Mouse (Mus musculus): ENCODE results near the gene Ssbp3. TPM values are rescaled to one million over a fixed set of nuclear protein-coding genes. Genes with fewer than 3 reads are reported as not detected.

Gene Ssbp3
- total and polyA plus RNA-seq, 3 experiments = 30.5 to 242 (median 116) TPM

DNA sequence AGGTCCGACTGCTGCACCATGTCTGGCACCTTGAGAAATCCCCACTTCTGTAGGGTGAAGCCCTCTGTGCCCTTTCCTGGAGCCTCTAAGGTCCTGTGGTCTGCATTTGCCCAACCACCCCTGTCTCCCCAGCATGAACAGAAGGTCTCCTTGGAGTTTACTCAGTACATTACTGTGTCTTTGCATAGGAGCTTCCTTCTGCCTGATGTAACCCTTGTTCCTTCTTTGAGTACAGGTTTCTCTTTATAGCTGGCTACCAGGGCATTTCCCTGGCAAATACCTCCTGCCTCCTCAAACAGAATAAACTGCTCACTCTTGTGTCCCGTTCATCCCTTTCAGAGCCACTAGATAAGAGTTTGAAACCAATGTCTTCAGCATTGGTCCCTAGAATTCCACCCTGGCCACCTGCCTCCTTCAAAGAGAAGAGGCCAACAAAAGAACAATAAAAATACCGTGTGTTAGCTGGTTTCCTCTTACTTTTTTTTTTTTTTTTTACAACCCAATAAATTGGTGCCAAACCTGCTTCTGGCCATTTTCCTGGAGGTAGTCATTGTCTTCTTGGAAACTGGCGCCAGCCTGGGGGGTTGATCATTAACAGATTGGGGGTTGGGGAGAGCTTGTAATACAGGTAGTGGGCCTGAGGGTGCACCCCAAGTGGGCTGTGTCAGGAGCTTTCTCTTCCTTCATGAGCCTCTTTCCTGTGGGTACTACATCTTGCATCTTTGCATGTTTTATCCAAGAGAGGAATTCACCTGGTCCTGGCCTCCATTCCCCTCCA is 72.0 kb downstream of the Ssbp3 start:
- Histone ChIP-seq H3K4me1 (ENCODE audit: control insufficient read depth in 1 of 2, insufficient read depth in 2 of 2, low read length in 2 of 2) (peaks cover 6 to 16% of the 10 kb centered on the region in 2 experiments), H3K79me2 (ENCODE audit: control insufficient read depth, insufficient read depth, low read length, poor library complexity) (0 out of 2 replicates have a peak, but pooled peaks cover 6% of the 10 kb centered on the region), H3K36me3 (ENCODE audit: control insufficient read depth in 1 of 2, insufficient read depth in 2 of 2, low read length in 2 of 2) (peaks cover 7 to 14% of the 10 kb centered on the region in 2 experiments; a peak in 3 of 4 replicates), H3K27me3 (ENCODE audit: control insufficient read depth in 1 of 2, insufficient read depth in 2 of 2, low read length in 2 of 2) (no peaks in the 10 kb centered on the region), H3K9ac (ENCODE audit: control insufficient read depth, low read depth, low read length, poor library complexity, severe bottlenecking) (no peak overlapping the region), H3K27ac (ENCODE audit: control insufficient read depth, low read depth, low read length) (no peak overlapping the region), H3K4me3 (ENCODE audit: control insufficient read depth in 1 of 2, insufficient read depth in 1 of 2, low read depth in 2 of 2, low read length in 2 of 2) (no peak overlapping the region), H3K9me3 (replicated peaks; ENCODE audit: insufficient read depth, low read length) (no peaks in the 10 kb centered on the region)
- TF ChIP-seq CHD2 (IDR thresholded peaks at IDR 0.05; ENCODE audit: low read length) (no peak), CTCF (IDR thresholded peaks at IDR 0.05 in 2 of 3, conservative IDR thresholded peaks at IDR 0.05 in 1 of 3; ENCODE audit: control insufficient read depth in 1 of 3, insufficient read depth in 1 of 3, low read depth in 2 of 3, low read length in 3 of 3, poor library complexity in 1 of 3, severe bottlenecking in 1 of 3) (no peak), POLR2A (IDR thresholded peaks at IDR 0.05; ENCODE audit: control insufficient read depth in 1 of 2, insufficient read depth in 1 of 2, low read depth in 1 of 2, low read length in 2 of 2, poor library complexity in 1 of 2) (no peak), ZMIZ1 (IDR thresholded peaks at IDR 0.05; ENCODE audit: low read depth, low read length) (no peak), KAT2A (conservative IDR thresholded peaks at IDR 0.05; ENCODE audit: low read depth, low read length) (no peak), GABPA (IDR thresholded peaks at IDR 0.05; ENCODE audit: low read depth, low read length) (no peak), SMC3 (IDR thresholded peaks at IDR 0.05; ENCODE audit: low read depth, low read length) (no peak), MAZ (IDR thresholded peaks at IDR 0.05; ENCODE audit: low read depth, low read length) (no peak), RAD21 (IDR thresholded peaks at IDR 0.05; ENCODE audit: low read depth, low read length) (no peak), ETS1 (IDR thresholded peaks at IDR 0.05; ENCODE audit: low read depth, low read length) (no peak)
- no peak for DNase-seq (ENCODE audit: low read depth, low spot score)

GRCm38 (mm10) chr4:106983908-106984515 is 73.5 kb downstream of the Ssbp3 start:
- Histone ChIP-seq H3K9me3 (replicated peaks; ENCODE audit: insufficient read depth, low read length) (no peaks in the 10 kb centered on the region), H3K27me3 (ENCODE audit: control insufficient read depth in 1 of 2, insufficient read depth in 2 of 2, low read length in 2 of 2) (no peaks in the 10 kb centered on the region), H3K27ac (ENCODE audit: control insufficient read depth, low read depth, low read length) (no peak overlapping the region), H3K4me1 (ENCODE audit: control insufficient read depth in 1 of 2, insufficient read depth in 2 of 2, low read length in 2 of 2) (peaks cover 6 to 19% of the 10 kb centered on the region in 2 experiments), H3K4me3 (ENCODE audit: control insufficient read depth in 1 of 2, insufficient read depth in 1 of 2, low read depth in 2 of 2, low read length in 2 of 2) (no peak overlapping the region), H3K36me3 (ENCODE audit: control insufficient read depth in 1 of 2, insufficient read depth in 2 of 2, low read length in 2 of 2) (peaks cover 7 to 15% of the 10 kb centered on the region in 2 experiments; a peak in 3 of 4 replicates), H3K79me2 (ENCODE audit: control insufficient read depth, insufficient read depth, low read length, poor library complexity) (0 out of 2 replicates have a peak, but pooled peaks cover 6% of the 10 kb centered on the region), H3K9ac (ENCODE audit: control insufficient read depth, low read depth, low read length, poor library complexity, severe bottlenecking) (no peak overlapping the region)
- DNase-seq (ENCODE audit: low read depth, low spot score) = no peak
- TF ChIP-seq NRF1 (IDR thresholded peaks at IDR 0.05; ENCODE audit: insufficient read depth, low read depth, low read length, poor library complexity, severe bottlenecking) (no peak), TAL1 (IDR thresholded peaks at IDR 0.05; ENCODE audit: low read length) (no peak), ELF1 (IDR thresholded peaks at IDR 0.05; ENCODE audit: low read depth, low read length) (no peak), EP300 (IDR thresholded peaks at IDR 0.05; ENCODE audit: low read depth in 1 of 2, low read length in 2 of 2) (no peak), MAFK (IDR thresholded peaks at IDR 0.05; ENCODE audit: borderline replicate concordance, low read depth, low read length) (no peak), MEF2A (IDR thresholded peaks at IDR 0.05; ENCODE audit: extremely low read depth, insufficient replicate concordance, low read depth, low read length, poor library complexity, severe bottlenecking) (no peak), NELFE (IDR thresholded peaks at IDR 0.05; ENCODE audit: low read depth, low read length) (no peak), SIN3A (IDR thresholded peaks at IDR 0.05; ENCODE audit: low read length) (no peak), POLR2A (IDR thresholded peaks at IDR 0.05; ENCODE audit: control insufficient read depth in 1 of 2, insufficient read depth in 1 of 2, low read depth in 1 of 2, low read length in 2 of 2, poor library complexity in 1 of 2) (no peak), TBP (IDR thresholded peaks at IDR 0.05; ENCODE audit: low read depth, low read length) (no peak)

Data from MEL (cell line).